Mouse (Mus musculus) lung, postnatal 10 days (tissue): Measurements from ENCODE around the gene Zic2.
"Not testable (repeated sequence)": the region's sequence is repeated elsewhere in the genome, so short reads cannot be mapped to it uniquely, and the experiment has no call there.

Source experiments
- DNase-seq: peaks from one replicate; pipeline ENCODE4 v3.0.0; 2021

Gene Zic2

GRCm38 (mm10) chr14:122462689-122463079 lies 12.6 kb upstream of the Zic2 start:
- DNase-seq, result no peak

- DNase-seq, result no peak
Observed at GRCm38 (mm10) chr14:122463080-122463691, 12.0 kb upstream of the Zic2 start.

DNA sequence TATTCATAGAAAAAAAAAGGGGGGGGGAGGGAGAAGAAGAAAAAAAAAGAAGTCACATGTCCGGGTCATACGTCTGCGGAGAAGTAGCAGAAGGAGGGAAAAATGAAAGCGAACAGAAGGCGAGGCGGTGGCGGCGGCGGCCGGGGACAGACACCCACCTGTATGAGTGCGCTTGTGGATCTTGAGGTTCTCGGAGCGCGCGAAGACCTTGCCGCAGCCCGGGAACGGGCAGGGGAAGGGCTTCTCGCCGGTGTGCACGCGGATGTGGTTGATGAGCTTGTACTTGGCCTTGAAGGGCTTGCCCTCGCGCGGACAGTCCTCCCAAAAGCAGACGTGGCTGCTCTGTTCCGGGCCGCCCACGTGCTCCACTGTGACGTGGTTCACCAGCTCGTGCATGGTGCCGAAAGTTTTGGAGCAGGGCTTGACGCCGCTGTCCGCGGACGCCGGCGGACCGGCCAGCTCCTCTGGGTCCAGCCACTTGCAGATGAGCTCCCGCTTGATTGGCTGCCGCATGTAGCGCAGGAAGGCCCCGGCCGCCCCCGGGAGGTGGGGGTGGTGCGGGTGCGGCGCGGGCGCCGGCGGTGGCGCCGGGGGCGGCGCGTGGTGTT lies 11.4 kb upstream of the Zic2 start:
- not testable (repeated sequence) for DNase-seq

DNA sequence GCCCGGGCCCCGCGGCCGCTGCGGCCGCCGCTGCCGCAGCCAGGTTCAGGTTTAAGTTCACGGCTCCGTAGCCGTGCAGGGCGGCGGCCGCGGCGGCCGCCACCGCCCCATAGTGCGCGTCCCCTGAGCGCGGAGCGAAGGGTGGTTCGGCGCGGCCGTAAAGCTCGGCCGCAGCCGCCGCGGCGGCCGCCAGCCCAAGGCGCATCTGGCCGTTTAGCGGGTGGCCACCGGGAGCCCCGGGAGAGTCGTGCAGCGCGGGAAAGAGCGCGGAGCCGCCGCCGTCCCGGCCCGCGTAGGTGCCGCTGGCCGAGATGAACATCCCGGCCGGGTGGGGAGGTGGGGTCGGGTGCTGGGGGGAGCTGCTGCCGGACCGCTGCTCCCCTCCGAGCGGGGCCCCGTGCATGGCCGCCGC lies 10.9 kb upstream of the Zic2 start:
- DNase-seq, result no peak

- DNase-seq, result no peak
Observed at GRCm38 (mm10) chr14:122464763-122465741, 10.2 kb upstream of the Zic2 start, which contains the start of gene Zic5. Gene Zic5, minus strand, starts transcription at chr14:122465677.

DNA sequence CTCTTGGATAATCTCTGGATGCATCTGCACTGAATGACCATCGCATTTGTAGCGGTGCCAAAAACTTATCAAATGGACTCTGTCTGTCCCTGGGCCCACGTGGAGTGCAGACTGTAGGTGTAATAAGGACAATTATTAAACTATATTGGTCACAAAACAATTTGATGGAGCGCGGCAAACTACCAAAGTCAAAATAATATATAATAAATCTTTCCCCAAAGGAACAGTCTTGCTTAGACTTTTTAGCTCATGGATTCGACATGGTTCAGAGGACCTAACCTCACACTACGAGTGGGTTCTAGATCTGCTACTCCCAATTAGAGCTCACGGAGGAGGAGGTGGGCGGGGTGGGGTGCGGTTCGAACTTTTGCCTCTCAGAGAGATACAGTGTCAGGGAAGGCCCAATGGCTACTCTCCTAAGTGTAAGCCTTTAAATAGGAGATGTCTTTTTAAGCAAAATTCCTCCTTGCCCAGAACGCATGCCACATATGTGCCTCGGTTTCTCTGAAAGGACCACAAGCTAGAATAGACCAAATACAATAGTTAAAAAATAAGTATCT lies 9.2 kb upstream of the Zic2 start:
- no peak for DNase-seq

GRCm38 (mm10) chr14:122466756-122467362 lies 8.4 kb upstream of the Zic2 start:
- no peak for DNase-seq

- DNase-seq, result no peak
Observed at GRCm38 (mm10) chr14:122467926-122468841, 7.1 kb upstream of the Zic2 start.

- DNase-seq, result no peak
Observed at GRCm38 (mm10) chr14:122468971-122469755, 6.1 kb upstream of the Zic2 start.

- no peak for DNase-seq
Observed at GRCm38 (mm10) chr14:122471449-122472085, 3.7 kb upstream of the Zic2 start.

GRCm38 (mm10) chr14:122472161-122472560 lies 3.1 kb upstream of the Zic2 start:
- no peak for DNase-seq

DNA sequence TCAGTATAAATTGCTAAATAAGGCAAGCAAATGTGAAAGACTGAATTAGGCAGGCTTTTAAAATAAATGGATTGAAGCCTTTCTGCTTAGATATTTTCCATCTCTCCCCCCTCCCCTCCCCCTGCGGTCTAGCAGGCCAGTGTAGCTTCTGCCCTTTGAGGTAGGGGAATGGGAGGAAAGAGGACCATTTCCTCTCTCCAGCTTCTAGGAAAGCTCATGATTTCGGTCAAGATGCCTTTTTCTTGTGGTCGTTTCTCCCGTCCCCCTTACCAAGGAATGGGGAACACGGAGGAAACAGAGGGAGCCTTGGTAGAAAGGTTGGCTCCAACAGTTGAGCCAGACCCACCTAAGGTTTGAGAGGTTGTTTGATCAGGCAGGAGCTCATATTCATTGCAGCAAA lies 2.6 kb upstream of the Zic2 start:
- DNase-seq, result no peak

DNA sequence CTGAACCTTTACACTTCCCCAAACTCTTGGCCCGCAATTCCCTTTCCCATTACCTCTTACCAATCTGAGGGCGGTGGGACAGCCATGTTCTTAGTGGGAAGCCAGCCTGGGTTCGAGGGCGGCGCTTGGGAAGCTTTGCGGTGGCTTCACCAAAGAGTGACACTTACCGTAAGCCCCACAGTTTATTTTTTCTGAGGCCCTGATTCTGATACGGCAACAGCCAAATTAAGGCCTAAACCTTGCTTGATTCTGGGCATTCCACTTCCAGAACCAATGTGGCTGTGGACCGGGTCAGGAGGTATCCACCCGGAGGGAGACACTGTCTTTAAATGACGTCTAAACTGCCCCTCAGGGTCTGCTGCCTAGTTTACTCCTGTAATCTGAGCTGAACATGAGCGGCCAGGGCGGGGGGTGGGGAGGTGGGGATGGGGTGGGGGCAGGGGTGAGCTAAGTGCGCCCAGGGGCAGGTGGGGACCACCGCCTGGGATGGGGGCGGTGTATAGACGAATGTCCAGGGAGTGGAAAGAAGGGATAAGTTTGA lies 2.0 kb upstream of the Zic2 start:
- DNase-seq, result no peak

GRCm38 (mm10) chr14:122474041-122474890 lies 969 bp upstream of the Zic2 start:
- DNase-seq, result no peak

- DNase-seq, result no peak
Observed at GRCm38 (mm10) chr14:122475557-122476040, 364 bp downstream of the Zic2 start.

DNA sequence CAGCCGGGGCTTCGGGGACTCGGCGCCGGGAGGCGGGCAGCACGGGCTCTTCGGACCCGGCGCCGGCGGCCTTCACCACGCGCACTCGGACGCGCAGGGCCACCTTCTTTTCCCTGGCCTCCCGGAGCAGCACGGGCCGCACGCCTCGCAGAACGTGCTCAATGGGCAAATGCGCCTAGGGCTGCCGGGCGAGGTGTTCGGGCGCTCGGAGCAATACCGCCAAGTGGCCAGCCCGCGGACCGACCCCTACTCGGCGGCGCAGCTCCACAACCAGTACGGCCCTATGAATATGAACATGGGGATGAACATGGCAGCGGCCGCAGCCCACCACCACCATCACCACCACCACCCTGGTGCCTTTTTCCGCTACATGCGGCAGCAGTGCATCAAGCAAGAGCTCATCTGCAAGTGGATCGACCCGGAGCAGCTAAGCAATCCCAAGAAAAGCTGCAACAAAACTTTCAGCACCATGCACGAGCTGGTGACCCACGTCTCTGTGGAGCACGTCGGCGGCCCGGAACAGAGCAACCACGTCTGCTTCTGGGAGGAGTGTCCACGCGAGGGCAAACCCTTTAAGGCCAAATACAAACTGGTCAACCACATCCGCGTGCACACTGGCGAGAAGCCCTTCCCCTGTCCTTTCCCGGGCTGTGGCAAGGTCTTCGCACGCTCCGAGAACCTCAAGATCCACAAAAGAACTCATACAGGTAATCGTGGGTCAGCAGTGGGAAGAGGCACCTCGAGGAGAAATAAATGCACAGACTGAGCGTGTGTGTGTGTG lies 996 bp downstream of the Zic2 start:
- no peak for DNase-seq

DNA sequence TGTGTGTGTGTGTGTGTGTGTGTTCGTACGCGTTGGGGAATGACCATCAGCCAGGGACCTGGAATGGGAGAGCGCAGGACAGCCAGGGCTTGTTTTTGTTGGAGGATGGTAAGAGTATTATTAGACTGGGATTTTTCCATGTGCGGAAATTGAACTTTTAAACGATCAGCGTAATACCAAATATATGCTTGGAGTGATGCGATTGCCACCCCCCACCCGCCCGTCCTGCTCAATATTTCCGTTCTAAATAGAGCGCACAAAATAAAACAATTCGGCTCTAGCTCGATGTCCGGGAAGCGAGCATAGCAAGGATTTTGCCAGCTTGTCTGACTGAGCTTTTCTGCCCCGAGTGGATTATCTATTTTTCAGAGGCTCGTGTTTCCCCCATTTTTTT lies 1.6 kb downstream of the Zic2 start:
- DNase-seq, result no peak

DNA sequence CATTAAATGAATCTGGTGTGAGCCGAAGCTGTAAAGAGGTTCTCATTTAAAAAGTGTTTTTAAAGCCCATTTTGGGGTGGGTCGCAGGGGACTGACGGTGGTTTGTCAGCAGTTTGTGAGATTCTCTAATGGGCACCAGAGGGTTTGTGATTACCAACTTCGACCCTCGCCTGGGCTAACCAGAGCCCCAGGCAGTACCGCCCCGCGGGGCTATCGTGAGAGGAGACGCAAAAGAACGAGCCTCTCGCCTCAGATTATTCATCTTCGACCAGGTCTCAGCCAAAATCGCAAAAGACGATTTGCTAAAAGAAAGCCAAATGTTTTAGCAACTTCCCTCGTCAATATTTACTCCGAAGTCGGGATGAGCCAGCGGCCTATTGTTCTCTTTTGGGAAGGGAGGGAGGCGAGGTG lies 2.0 kb downstream of the Zic2 start:
- DNase-seq, result no peak
